Mouse (Mus musculus): ENCODE measurements at regions not wholly inside any gene's neighbourhood (a gene's known extent, or its start where the extent isn't known, plus 50 kb on each side); places are given as distances from the start of the nearest gene placed in this dataset.

- Histone ChIP-seq H3K4me1 (ENCODE audit: control insufficient read depth in 1 of 2, insufficient read depth in 2 of 2) (no peaks in the 10 kb centered on the region), H3K4me3 (replicated peaks in 1 of 3; ENCODE audit: low read depth in 2 of 3, low read length in 2 of 3, poor library complexity in 1 of 3) (no peak overlapping the region), H3K79me2 (replicated peaks; ENCODE audit: control insufficient read depth, extremely low read depth, insufficient read depth, poor library complexity, severe bottlenecking) (no peaks in the 10 kb centered on the region), H3K9me3 (replicated peaks; ENCODE audit: low read length) (no peaks in the 10 kb centered on the region), H3K27ac (ENCODE audit: insufficient read depth, low read depth) (no peak overlapping the region), H3K9ac (ENCODE audit: insufficient read depth, low read depth) (no peak overlapping the region), H3K27me3 (replicated peaks) (no peaks in the 10 kb centered on the region), H3K36me3 (replicated peaks in 1 of 2; ENCODE audit: control insufficient read depth in 1 of 2, insufficient read depth in 1 of 2, low read length in 1 of 2) (no peaks in the 10 kb centered on the region), H3K4me2 (ENCODE audit: insufficient read depth, low read depth, poor library complexity, severe bottlenecking) (no peak overlapping the region)
- in situ Hi-C loops (cut with MboI; ENCODE audit: low pct_ligation_motif_present, low pct_unique_long_range_greater_than_20kb, low sequenced_read_pairs) (no loop called here), dilution Hi-C loops (cut with MboI; ENCODE audit: extremely low pct_ligation_motif_present, extremely low pct_unique_long_range_greater_than_20kb, low sequenced_read_pairs) (no loop called here)
- no peak for DNase-seq (ENCODE audit: extremely low read depth)
- no peak for TF ChIP-seq MAX (IDR thresholded peaks at IDR 0.05; ENCODE audit: low read length)
These were observed 104.4 kb downstream of the Wdr20rt start for GRCm38 (mm10) chr12:65329678-65330077.

- Histone ChIP-seq H3K9me3 (replicated peaks; ENCODE audit: low read length) (no peaks in the 10 kb centered on the region), H3K4me3 (replicated peaks in 1 of 3; ENCODE audit: low read depth in 2 of 3, low read length in 2 of 3, poor library complexity in 1 of 3) (no peak overlapping the region)
- TF ChIP-seq MAX (IDR thresholded peaks at IDR 0.05; ENCODE audit: low read length) (no peak), TCF12 (IDR thresholded peaks at IDR 0.05; ENCODE audit: low read depth, low read length) (no peak), MAZ (IDR thresholded peaks at IDR 0.05; ENCODE audit: low read depth, low read length) (no peak), ZMIZ1 (IDR thresholded peaks at IDR 0.05; ENCODE audit: low read depth, low read length) (no peak), ELF1 (IDR thresholded peaks at IDR 0.05; ENCODE audit: low read depth, low read length) (no peak), MEF2A (IDR thresholded peaks at IDR 0.05; ENCODE audit: borderline replicate concordance, low read depth, low read length) (no peak), ZKSCAN1 (IDR thresholded peaks at IDR 0.05; ENCODE audit: borderline replicate concordance, low read depth, low read length) (no peak), E2F4 (IDR thresholded peaks at IDR 0.05; ENCODE audit: insufficient replicate concordance, low read depth, low read length) (no peak), POLR2A (IDR thresholded peaks at IDR 0.05; ENCODE audit: low read depth, low read length) (no peak), BHLHE40 (IDR thresholded peaks at IDR 0.05; ENCODE audit: low read depth, low read length) (no peak), UBTF (IDR thresholded peaks at IDR 0.05; ENCODE audit: low read depth, low read length) (no peak), JUN (IDR thresholded peaks at IDR 0.05; ENCODE audit: insufficient read depth, low read depth, low read length) (no peak), ZNF384 (IDR thresholded peaks at IDR 0.05; ENCODE audit: low read depth, low read length) (no peak), GABPA (IDR thresholded peaks at IDR 0.05; ENCODE audit: insufficient replicate concordance, low read depth, low read length) (no peak), HCFC1 (IDR thresholded peaks at IDR 0.05; ENCODE audit: low read depth, low read length) (no peak), ETS1 (conservative IDR thresholded peaks at IDR 0.05; ENCODE audit: low read depth, low read length) (no peak)
These were observed 114.7 kb downstream of the Wdr20rt start for GRCm38 (mm10) chr12:65340009-65340408.

More at GRCm38 (mm10) chr12:65340009-65340408, 114.7 kb downstream of the Wdr20rt start:
- no peak for DNase-seq (ENCODE audit: extremely low read depth)
- Histone ChIP-seq H3K4me1 (ENCODE audit: control insufficient read depth in 1 of 2, insufficient read depth in 2 of 2) (no peaks in the 10 kb centered on the region), H3K36me3 (replicated peaks in 1 of 2; ENCODE audit: control insufficient read depth in 1 of 2, insufficient read depth in 1 of 2, low read length in 1 of 2) (no peaks in the 10 kb centered on the region), H3K4me2 (ENCODE audit: insufficient read depth, low read depth, poor library complexity, severe bottlenecking) (no peak overlapping the region), H3K27ac (ENCODE audit: insufficient read depth, low read depth) (no peak overlapping the region), H3K9ac (ENCODE audit: insufficient read depth, low read depth) (no peak overlapping the region), H3K79me2 (replicated peaks; ENCODE audit: control insufficient read depth, extremely low read depth, insufficient read depth, poor library complexity, severe bottlenecking) (no peaks in the 10 kb centered on the region), H3K27me3 (replicated peaks) (no peaks in the 10 kb centered on the region)
- in situ Hi-C loops (cut with MboI; ENCODE audit: low pct_ligation_motif_present, low pct_unique_long_range_greater_than_20kb, low sequenced_read_pairs), result no loop called here
- dilution Hi-C loops (cut with MboI; ENCODE audit: extremely low pct_ligation_motif_present, extremely low pct_unique_long_range_greater_than_20kb, low sequenced_read_pairs), result no loop called here

All from CH12.LX (cell line).